Mouse (Mus musculus) mouse trophoblast stem cell (cell line): Measurements from ENCODE around the gene Ppp3ca.

Experiments used
- in situ Hi-C, 2 experiments: fragments of 300-500 bp; cut with MseI, MboI; formaldehyde crosslinking; loops; 2 replicates in 1 of 2; 3 replicates in 1 of 2; pipeline ENCODE4 v1.15.1; 2025

Gene Ppp3ca

GRCm38 (mm10) chr3:136812162-136812561 lies 142.2 kb downstream of the Ppp3ca start:
- in situ Hi-C loops = no loop called here

- in situ Hi-C loops = no loop called here
These were observed 142.9 kb downstream of the Ppp3ca start for GRCm38 (mm10) chr3:136812791-136813190.

GRCm38 (mm10) chr3:136813886-136814285 lies 144.0 kb downstream of the Ppp3ca start:
- in situ Hi-C loops = no loop called here

- in situ Hi-C loops = no loop called here
These were observed 145.0 kb downstream of the Ppp3ca start for GRCm38 (mm10) chr3:136814916-136815315.

GRCm38 (mm10) chr3:136816319-136816718 lies 146.4 kb downstream of the Ppp3ca start:
- in situ Hi-C loops = no loop called here

- in situ Hi-C loops = no loop called here
These were observed 149.1 kb downstream of the Ppp3ca start for GRCm38 (mm10) chr3:136818997-136819396.

- in situ Hi-C loops = no loop called here
These were observed 151.1 kb downstream of the Ppp3ca start for GRCm38 (mm10) chr3:136821039-136821438.

- in situ Hi-C loops = no loop called here
These were observed 152.1 kb downstream of the Ppp3ca start for GRCm38 (mm10) chr3:136821993-136822392.

GRCm38 (mm10) chr3:136822431-136822830 lies 152.5 kb downstream of the Ppp3ca start:
- in situ Hi-C loops = no loop called here

- in situ Hi-C loops = loop anchor here in 1 of 2 experiments (25.0 kb wide), 1 partner anchor 916 kb away; no protein-coding TSS in a partner anchor
These were observed 158.5 kb downstream of the Ppp3ca start for GRCm38 (mm10) chr3:136828451-136828850.

GRCm38 (mm10) chr3:136829109-136829508 lies 159.2 kb downstream of the Ppp3ca start:
- in situ Hi-C loops = loop anchor here in 1 of 2 experiments (25.0 kb wide), 1 partner anchor 917 kb away; no protein-coding TSS in a partner anchor

GRCm38 (mm10) chr3:136830687-136831220 lies 160.8 kb downstream of the Ppp3ca start:
- in situ Hi-C loops = loop anchor here in 1 of 2 experiments (25.0 kb wide), 1 partner anchor 918 kb away; no protein-coding TSS in a partner anchor

- in situ Hi-C loops = loop anchor here in 1 of 2 experiments (25.0 kb wide), 1 partner anchor 921 kb away; no protein-coding TSS in a partner anchor
These were observed 163.2 kb downstream of the Ppp3ca start for GRCm38 (mm10) chr3:136833003-136833745.

- in situ Hi-C loops = loop anchor here in 1 of 2 experiments (25.0 kb wide), 1 partner anchor 922 kb away; no protein-coding TSS in a partner anchor
These were observed 164.0 kb downstream of the Ppp3ca start for GRCm38 (mm10) chr3:136833893-136834292.

- in situ Hi-C loops = loop anchor here in 1 of 2 experiments (25.0 kb wide), 1 partner anchor 924 kb away; no protein-coding TSS in a partner anchor
These were observed 165.9 kb downstream of the Ppp3ca start for GRCm38 (mm10) chr3:136835851-136836250.

- in situ Hi-C loops = loop anchor here in 1 of 2 experiments (25.0 kb wide), 1 partner anchor 924 kb away; no protein-coding TSS in a partner anchor
These were observed 166.6 kb downstream of the Ppp3ca start for GRCm38 (mm10) chr3:136836319-136837193.

GRCm38 (mm10) chr3:136837589-136837988 lies 167.7 kb downstream of the Ppp3ca start:
- in situ Hi-C loops = loop anchor here in 1 of 2 experiments (25.0 kb wide), 1 partner anchor 925 kb away; no protein-coding TSS in a partner anchor

- in situ Hi-C loops = loop anchor here in 1 of 2 experiments (25.0 kb wide), 1 partner anchor 929 kb away; no protein-coding TSS in a partner anchor
These were observed 171.4 kb downstream of the Ppp3ca start for GRCm38 (mm10) chr3:136841282-136841681.

GRCm38 (mm10) chr3:136842384-136842783 lies 172.5 kb downstream of the Ppp3ca start:
- in situ Hi-C loops = loop anchor here in 1 of 2 experiments (25.0 kb wide), 1 partner anchor 930 kb away; no protein-coding TSS in a partner anchor

- in situ Hi-C loops = loop anchor here in 1 of 2 experiments (25.0 kb wide), 1 partner anchor 932 kb away; no protein-coding TSS in a partner anchor
These were observed 174.0 kb downstream of the Ppp3ca start for GRCm38 (mm10) chr3:136843811-136844491.
